Mouse (Mus musculus): ENCODE measurements around the gene Osbpl5.
A peak's percentile ranks its signal among the peaks of the same experiment; 100 is the strongest.

The Osbpl5 gene

DNA sequence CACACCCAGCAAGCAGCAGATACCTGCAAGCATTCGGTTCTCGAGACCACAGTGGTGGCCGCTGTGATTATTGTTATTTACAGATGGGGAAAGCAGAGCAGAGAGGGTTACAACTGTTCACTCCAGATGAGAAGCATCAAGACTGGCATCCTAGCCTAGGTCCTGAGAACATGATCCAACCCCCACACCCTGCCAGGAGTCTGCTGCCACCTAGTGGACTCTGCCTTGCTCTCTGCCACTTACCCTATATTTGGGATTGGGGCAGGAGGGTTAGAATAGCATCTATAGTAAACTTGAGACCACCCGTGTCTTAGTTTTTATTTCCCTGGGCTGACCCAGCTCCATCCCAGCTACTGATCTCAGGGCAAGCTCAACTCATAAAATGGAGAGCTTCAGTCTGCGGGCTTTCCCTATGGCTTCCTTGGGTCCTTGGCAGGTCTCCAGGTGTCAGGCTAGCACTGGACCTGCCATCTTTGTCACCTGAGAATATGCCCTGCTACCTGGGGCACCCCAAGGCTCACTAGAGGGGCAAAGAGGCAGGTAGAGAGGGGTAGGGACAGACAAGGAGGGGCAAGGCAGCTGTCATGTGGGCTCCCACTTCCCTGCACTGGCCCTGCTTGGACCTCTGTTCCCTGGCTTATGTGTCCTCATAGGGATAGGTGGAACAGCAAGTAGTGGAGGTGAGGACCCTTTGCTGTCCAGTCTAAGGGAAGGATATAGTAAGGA is 2.6 kb downstream of the Osbpl5 start:
- DNase-seq (ENCODE audit: low read depth), result peak; percentile 35

- no peak for DNase-seq (ENCODE audit: low read depth)
Observed at GRCm38 (mm10) chr7:143752606-143753005, 4.2 kb downstream of the Osbpl5 start.

- DNase-seq (ENCODE audit: low read depth), result no peak
Observed at GRCm38 (mm10) chr7:143752056-143752455, 4.7 kb downstream of the Osbpl5 start.

- no peak for DNase-seq (ENCODE audit: low read depth)
Observed at GRCm38 (mm10) chr7:143751380-143751779, 5.4 kb downstream of the Osbpl5 start.

GRCm38 (mm10) chr7:143749045-143749444 is 7.7 kb downstream of the Osbpl5 start:
- no peak for DNase-seq (ENCODE audit: low read depth)

GRCm38 (mm10) chr7:143748041-143748868 is 8.5 kb downstream of the Osbpl5 start:
- peak; percentile 46 for DNase-seq (ENCODE audit: low read depth)

GRCm38 (mm10) chr7:143740653-143741052 is 16.1 kb downstream of the Osbpl5 start:
- no peak for DNase-seq (ENCODE audit: low read depth)

DNA sequence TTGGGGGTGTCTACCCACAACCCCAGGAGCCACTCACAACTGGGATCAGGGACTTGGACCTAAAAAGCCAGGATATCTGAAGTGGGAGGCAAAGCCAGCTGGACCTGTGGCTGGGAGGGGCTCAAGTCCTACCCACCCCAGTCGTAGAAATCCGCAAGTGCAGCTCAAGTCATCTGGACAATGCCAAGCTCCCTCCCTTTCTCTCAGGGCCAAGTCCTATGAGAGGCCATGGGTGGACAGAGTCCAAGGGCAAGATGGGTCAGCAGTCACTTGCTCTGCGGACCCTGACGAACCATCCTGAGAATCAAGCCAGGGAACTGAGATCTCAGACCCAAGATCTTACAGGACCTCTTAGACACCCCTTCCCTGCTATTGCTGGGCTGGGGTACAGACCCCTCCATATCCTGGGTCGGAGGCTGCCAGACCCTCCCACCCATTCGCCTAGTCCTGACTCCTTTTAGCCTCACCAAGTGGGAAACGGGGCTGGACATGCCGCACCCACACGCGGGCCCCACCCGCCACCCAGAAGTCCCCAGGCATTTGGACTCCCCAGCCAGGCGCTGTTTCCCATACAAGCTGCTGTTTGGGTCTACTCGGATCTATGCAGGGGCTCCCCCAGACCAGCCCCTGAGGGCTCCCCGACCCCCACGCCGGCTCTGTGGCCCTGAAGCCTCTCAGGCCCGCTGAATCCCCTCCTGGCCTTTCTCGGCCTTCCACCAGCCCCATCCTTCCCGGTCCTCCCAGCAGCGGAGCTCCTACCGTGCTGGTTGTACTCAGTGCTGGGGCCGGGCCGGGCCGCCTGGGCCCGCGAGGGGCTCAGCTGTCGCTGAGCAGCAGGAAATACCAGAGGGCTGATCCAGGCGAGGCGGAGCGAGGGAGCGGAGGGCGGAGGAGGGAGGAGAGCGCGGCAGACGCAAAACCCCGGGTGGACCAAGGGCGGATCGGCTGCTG is 17.0 kb downstream of the Osbpl5 start:
- DNase-seq (ENCODE audit: low read depth), result no peak

DNA sequence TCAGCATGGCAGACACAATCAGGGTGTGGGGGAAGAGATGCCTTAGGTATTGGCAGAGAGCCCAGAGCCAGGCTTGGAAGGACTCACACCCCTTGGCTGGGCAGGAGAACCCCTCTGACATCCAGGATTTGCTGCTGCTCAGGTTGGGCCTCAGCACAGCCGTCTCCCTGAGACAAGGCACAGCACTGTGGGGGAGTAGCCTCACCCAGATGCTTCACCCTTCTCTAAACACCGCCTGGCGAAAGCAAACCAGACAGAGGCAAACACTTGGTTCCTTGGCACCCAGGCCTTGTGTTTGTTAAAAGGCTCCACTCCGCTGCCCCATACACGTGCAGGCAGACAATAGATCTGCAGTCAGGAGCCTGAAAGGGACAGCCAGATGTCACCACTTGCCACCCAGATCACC is 18.2 kb downstream of the Osbpl5 start:
- DNase-seq (ENCODE audit: low read depth), result no peak

GRCm38 (mm10) chr7:143738194-143738593 is 18.6 kb downstream of the Osbpl5 start:
- no peak for DNase-seq (ENCODE audit: low read depth)

GRCm38 (mm10) chr7:143733746-143734145 is 23.0 kb downstream of the Osbpl5 start:
- DNase-seq (ENCODE audit: low read depth), result no peak

DNA sequence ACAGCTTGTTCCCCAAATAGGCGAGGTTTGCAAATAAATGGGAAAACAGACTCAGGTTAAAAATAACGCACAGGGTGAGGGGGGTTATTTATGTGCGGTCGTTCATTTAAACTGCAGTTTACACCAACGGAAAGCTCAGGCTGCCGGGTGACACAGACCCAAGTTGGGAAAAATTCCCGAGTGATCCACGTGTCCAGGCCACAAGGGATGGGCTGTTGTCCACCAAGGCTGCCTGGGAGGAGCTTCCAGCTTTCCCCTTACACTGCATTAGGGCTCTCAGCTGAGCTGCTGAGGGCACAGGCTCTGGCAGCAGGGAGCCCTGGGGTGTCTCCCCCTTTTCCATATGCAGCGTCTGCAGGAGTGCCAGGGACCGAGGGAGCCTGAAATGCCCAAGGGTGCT is 26.9 kb downstream of the Osbpl5 start:
- DNase-seq (ENCODE audit: low read depth), result no peak

DNA sequence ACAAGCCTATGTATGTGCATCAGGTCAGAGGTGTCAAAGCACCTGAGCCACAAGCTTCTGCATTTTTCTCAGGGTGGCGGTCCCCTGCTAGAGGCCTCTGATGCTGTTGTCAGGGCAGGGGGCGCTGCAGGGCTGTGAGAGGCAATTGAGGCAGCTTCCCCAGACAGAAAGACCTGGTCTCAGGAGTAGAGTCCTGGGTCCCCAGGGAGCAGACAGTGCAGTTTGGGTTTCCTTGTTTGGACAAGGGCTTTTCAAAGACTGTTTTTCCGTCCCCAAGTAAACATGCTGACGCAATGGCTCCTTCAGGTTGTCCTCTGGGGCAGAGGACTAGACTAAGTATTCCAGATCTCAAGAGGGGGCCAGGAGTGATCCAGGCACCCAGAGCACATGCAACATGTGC is 30.4 kb downstream of the Osbpl5 start:
- no peak for DNase-seq (ENCODE audit: low read depth)

DNA sequence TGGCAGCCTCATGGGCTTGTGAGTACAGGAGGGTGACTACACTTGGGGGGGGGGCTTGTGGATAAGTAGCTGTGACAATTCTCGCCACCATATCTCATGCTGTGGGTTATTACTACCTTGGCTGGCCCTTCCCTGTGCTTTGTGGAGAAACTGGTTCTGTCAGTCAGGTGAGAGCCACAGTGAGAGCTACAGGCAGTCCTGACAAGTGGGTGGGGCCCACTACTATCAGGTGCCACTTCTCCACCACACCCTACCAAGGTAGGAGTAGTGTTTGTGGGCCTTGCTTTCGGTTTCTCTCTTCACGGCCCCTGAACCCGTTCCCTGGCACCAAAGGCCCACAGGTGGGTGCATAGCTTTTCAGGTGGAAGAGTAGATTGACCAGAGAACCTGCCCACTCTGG is 32.9 kb downstream of the Osbpl5 start:
- no peak for DNase-seq (ENCODE audit: low read depth)

DNA sequence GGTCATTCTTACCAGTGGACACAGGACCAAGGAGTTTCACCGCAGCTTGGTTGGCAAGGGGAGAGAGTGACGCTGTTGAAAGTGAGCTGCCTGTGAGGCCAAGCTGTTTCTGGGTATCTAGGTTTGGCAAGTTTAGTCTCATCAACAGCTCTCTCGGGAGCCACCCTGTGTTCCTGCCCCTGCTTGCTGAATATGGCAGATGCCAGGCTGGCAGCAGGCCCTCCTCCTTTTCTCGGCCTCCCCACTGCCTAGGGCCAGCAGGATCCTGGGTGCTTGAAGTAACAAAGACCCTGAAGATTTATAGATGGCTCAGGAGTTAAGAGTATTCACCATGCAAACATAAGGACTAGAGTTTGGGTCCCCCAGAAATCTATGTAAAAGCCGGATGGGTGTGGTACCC is 34.1 kb downstream of the Osbpl5 start:
- no peak for DNase-seq (ENCODE audit: low read depth)

- no peak for DNase-seq (ENCODE audit: low read depth)
Observed at GRCm38 (mm10) chr7:143717811-143718210, 39.0 kb downstream of the Osbpl5 start.

DNA sequence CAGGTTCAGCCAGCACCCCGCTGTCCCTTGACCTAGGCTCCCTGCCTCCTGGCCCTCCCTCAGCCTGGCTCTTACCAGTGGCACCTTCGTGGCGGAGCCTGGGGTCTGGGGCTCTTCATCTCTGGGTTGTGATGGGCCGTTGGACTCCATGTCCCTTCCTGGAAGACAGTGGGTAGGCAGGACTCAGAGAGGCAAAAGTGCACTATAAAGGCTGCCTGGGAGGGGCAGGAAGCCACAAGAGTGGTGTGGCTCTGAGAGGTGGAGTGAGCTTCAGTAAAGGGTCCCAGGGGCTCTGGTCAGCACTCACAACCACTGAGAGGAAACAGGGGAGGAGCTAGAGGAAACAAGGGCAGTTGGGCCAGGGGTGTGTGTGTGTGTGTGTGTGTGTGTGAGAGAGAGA is 43.4 kb downstream of the Osbpl5 start:
- no peak for DNase-seq (ENCODE audit: low read depth)

DNA sequence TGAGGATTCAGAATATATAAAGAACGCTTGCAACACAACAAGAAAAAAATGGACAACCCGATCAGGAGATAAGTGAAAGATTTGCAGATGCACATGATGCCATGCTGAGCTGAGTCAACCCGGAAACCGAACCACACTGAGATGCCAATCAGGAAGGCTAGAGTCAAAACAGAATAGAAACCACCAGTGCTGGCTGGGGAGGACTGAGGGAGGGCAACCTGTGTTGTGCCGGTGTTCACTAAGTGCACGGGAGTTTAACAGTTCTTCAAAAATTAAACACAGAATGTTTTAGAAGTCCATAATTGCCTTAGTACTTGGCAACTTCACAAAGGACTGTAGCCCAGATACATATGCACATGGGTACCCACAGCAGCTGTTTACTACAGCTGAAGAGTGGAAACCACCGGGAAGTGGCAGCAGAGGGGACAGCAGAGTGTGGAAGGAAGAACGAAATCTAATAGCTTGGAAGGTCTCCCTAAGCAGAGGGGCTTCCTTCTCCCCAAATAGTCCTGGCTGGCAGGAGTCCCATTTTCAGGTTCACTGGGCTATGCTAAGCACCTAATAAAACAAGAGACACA is 43.9 kb downstream of the Osbpl5 start:
- DNase-seq (ENCODE audit: low read depth), result no peak

GRCm38 (mm10) chr7:143712023-143712422 is 44.8 kb downstream of the Osbpl5 start:
- no peak for DNase-seq (ENCODE audit: low read depth)

GRCm38 (mm10) chr7:143711381-143711780 is 45.4 kb downstream of the Osbpl5 start:
- no peak for DNase-seq (ENCODE audit: low read depth)

- DNase-seq (ENCODE audit: low read depth), result no peak
Observed at GRCm38 (mm10) chr7:143709395-143709794, 47.4 kb downstream of the Osbpl5 start.

All from c-Kit-positive CD71-positive TER-119-negative erythroid progenitor cells, embryonic 14.5 days (primary cell).